Mouse (Mus musculus) kidney, adult 8-10 months (tissue): ENCODE measurements around the gene Casd1.
"Not testable (repeated sequence)": the region's sequence is repeated elsewhere in the genome, so short reads cannot be mapped to it uniquely, and the experiment has no call there.

Experiments
- DNase-seq, 2 experiments: peaks; one replicate each; pipeline ENCODE4 v3.0.0; 2022

Gene Casd1

DNA sequence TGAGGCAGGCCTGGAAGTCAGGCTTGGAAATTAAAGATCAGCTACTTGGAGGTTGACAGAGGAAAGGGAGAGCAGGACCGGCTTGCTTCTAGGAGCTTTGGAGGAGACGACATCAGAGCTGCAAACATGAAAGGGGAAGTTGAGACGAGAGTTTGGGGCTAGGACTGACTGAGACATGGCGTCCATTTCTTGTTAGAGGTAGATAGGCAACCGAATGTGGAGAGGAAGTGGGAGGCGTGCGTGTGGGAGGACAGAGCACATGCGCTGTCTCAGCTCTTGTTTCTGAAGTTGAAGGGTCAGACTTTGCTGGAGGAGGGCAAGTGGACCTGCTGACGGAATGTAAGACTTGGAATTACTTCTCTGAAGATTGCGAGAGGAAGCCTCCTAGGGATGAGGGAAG is 17.3 kb downstream of the Casd1 start:
- DNase-seq = no peak

DNA sequence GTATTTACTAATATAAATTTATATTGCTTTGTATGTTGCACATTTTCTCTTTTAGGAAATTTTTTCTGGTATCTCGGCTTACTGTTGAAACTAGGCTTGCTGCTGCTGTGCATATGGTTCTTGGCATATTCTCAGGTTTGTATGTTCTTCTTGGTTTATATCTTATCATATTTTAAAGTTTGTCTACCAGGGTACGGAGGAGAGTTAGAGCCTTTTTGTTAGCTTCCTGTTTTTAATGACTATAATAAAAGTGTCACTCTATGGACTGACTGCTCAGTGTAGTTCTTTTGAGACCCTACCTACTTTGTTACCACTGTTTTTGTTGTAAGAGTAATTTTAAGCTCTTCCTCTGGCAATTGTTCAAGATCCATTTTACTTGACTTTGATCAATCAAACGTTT is 30.8 kb downstream of the Casd1 start:
- no peak for DNase-seq

DNA sequence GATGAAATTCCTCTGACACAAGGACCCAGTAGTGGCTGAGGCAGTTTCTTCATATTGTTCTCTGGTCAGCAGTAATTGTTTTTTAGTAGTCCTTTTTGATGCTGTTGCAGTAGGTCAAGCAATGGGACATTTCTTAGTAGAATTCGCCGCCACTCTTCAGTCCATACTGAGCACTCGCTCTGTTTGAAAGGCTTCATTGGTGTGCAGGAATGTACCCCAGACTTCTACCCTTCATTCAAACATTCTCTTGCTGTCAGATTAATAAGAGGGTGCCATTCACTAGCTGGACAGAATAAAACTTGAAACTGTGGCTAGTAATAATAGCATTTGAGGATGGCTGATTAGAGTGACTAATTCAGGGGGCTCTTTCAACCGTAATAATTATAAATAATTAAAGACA is 32.5 kb downstream of the Casd1 start:
- no peak for DNase-seq

- DNase-seq = no peak
Observed at GRCm38 (mm10) chr6:4634804-4635203, 34.2 kb downstream of the Casd1 start.

DNA sequence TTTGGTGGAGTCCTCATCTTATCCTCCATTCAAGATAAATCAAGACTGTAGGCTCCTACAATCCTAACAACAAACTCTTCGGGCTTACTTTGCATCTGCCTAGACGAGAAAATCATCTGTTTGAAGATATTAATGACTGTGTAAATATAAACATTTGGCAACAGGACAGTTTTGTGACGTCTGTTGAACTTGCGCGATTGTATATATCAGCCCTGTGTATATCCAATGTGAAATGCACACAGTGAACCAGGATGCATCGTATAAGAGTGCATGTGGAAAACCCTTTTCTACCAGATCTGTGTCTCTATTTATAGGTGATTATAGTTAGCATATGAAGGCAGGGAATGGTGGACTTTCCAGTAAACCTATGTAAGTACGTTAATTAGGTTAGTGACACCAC is 41.4 kb downstream of the Casd1 start:
- DNase-seq = no peak

DNA sequence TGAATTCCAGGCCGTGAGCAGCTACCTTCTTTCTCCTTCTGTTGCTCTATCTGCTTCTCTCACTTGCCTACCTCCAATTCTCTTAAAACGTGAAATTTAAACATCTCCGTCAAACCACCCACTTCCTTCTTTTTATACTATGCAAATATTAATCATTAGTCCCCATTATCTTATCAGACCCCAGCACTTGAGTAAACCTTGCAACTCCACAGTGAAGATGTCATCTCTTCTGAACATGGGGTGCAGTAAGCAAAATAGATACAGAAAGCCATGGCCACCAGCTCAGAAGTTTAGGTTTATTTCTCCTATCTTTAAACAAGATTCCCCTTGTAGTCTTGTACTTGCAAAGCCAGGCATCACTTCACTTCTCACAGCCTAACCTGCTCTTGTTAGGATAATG is 46.7 kb downstream of the Casd1 start:
- DNase-seq = no peak

DNA sequence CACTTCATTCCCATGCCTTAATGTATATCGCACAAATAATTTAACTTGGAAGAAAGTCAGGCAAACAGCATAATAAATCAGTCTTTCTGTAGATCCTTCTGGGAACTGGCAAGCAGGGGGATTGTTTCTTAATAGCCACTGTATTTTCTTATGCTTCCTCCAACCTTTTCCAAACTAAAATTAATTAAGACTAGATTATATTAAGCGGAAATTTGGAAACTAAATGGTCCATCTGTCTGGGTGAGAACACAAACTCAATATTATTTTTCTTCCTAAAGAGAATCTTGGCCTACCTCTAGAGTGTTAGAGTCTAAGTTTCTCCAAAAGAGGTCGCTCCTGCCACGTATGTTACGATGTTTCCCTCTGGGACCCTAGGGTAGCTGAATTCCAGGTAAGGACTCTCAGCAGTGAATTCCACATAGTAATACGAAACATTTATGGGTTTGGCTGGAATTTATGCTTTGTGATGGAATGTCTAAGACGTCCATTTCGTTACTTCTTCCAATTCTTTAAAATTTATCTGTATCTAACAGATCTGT is 52.0 kb downstream of the Casd1 start:
- DNase-seq = no peak

GRCm38 (mm10) chr6:4653741-4654140 is 53.1 kb downstream of the Casd1 start:
- DNase-seq = not testable (repeated sequence)

- DNase-seq = no peak
Observed at GRCm38 (mm10) chr6:4655466-4655865, 54.8 kb downstream of the Casd1 start.

DNA sequence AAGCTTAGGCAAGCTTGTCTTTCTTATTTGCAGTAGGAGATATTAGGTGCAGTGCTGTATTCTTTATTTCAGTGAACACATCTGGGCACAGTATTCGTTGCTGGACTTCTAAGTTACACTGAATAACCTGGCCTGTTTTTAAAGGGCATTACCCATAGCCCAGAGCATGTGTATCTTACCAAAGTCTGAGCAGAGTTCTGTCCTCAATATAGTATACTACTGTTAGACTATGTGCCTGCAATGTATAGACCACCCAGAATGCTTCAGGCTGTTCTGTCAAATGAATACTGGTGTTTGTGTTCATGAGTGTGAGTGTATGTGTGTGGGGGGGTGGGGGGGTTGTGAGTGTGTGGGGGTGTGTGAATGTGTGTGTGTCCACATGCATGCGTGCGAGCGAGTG is 55.3 kb downstream of the Casd1 start:
- DNase-seq = no peak

DNA sequence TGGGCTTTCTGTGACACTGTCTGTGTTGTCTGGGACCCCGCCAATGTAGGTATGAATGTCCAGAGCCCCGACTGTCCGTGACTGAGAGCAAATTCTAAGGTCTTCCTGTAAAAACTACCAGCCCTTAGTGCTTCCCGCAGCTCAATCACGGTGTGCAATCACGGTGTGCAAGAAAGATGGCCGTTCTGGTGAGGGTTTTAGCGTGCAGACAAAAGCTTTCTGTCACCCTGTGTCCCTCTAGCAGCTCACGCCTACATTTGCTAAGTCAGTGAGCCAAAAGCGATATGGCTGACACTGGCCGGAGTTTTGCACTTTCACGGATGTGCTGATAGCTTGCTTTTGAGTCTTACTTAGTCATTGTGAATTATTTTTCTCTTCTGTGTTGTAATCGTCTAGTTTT is 58.2 kb downstream of the Casd1 start:
- DNase-seq = no peak

- no peak for DNase-seq
Observed at GRCm38 (mm10) chr6:4663516-4663915, 62.9 kb downstream of the Casd1 start.

GRCm38 (mm10) chr6:4664313-4664712 is 63.7 kb downstream of the Casd1 start:
- DNase-seq = no peak

GRCm38 (mm10) chr6:4665154-4665553 is 64.5 kb downstream of the Casd1 start:
- no peak for DNase-seq

DNA sequence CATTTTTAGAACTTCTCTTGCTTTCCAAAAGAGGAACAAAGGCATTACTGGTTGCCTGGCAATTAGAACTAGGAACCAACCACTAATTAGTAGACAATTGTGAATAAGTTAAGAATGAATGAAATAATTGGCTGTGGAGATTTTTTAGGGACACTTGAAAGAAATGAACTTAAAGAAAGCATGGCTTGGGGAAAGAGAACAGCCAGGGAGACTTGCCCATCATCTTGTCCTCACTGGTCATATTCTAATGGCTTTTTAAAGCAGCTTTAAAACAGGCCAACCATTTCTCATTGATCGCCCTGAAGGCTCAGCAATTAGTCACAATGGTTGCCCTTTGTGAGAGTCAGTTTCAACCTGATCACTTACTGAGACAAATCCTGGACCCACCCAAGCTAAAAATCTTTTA is 76.7 kb downstream of the Casd1 start:
- no peak for DNase-seq

- no peak for DNase-seq
Observed at GRCm38 (mm10) chr6:4679981-4680380, 79.3 kb downstream of the Casd1 start.

GRCm38 (mm10) chr6:4680576-4680975 is 79.9 kb downstream of the Casd1 start:
- no peak for DNase-seq

- DNase-seq = no peak
Observed at GRCm38 (mm10) chr6:4684706-4685340, 84.2 kb downstream of the Casd1 start.

- no peak for DNase-seq
Observed at GRCm38 (mm10) chr6:4690438-4690837, 89.8 kb downstream of the Casd1 start.
